Mouse (Mus musculus) liver, adult 2 months (tissue): ENCODE data around the gene Marc2. TPM values are rescaled to one million over a fixed set of nuclear protein-coding genes. Genes with fewer than 3 reads are reported as not detected.

ENCODE experiments used
- DNase-seq: peaks from one replicate; pipeline ENCODE4 v3.0.0-alpha.2; 2011; ENCODE audit warnings: low read depth, low spot score; ENCODE audit errors: extremely low read depth
- H3K27ac ChIP-seq: fragments of 200-500 bp; replicated peaks from 2 replicates; pipeline ENCODE4 v1.5.1; 2012; ENCODE audit warnings: low read depth, mild to moderate bottlenecking, control low read depth, inconsistent platforms, low read length; ENCODE audit not compliant: insufficient read depth
- H3K27me3 ChIP-seq: fragments of 200-500 bp; 2 replicates; pipeline ENCODE4 v1.6.1; 2012; ENCODE audit warnings: mild to moderate bottlenecking, moderate library complexity, low read length, inconsistent platforms; ENCODE audit not compliant: control insufficient read depth, insufficient read depth
- H3K36me3 ChIP-seq: fragments of 200-500 bp; 2 replicates; pipeline ENCODE4 v1.6.1; 2012; ENCODE audit warnings: low read length, inconsistent platforms; ENCODE audit not compliant: control insufficient read depth, insufficient read depth
- H3K4me1 ChIP-seq: fragments of 200-500 bp; 2 replicates; pipeline ENCODE4 v1.6.1; 2011; ENCODE audit warnings: low read length; ENCODE audit not compliant: control insufficient read depth, insufficient read depth
- H3K4me3 ChIP-seq: fragments of 200-500 bp; 2 replicates; pipeline ENCODE4 v1.5.1; 2011; ENCODE audit warnings: low read depth, mild to moderate bottlenecking, control low read depth, low read length, moderate library complexity; ENCODE audit not compliant: insufficient read depth
- H3K79me2 ChIP-seq: fragments of 200-500 bp; 2 replicates; pipeline ENCODE4 v1.6.1; 2012; ENCODE audit warnings: inconsistent platforms, mild to moderate bottlenecking, low read length, moderate library complexity; ENCODE audit not compliant: control insufficient read depth, insufficient read depth
- H3K9ac ChIP-seq: fragments of 200-500 bp; 2 replicates; pipeline ENCODE4 v1.6.1; 2012; ENCODE audit warnings: low read depth, mild to moderate bottlenecking, control low read depth, inconsistent platforms, low read length
- CTCF ChIP-seq: fragments of 200-500 bp; IDR thresholded peaks from 2 replicates; pipeline ENCODE4 v1.5.1; 2011; ENCODE audit warnings: low read depth, low read length, control low read depth
- POLR2A ChIP-seq: fragments of 200-500 bp; IDR thresholded peaks from 2 replicates; pipeline ENCODE4 v1.6.1; 2011; ENCODE audit warnings: low read length, control low read depth; ENCODE audit not compliant: insufficient read depth; ENCODE audit errors: extremely low read depth
- WGBS: fragments of 180-500 bp; shearing (Covaris S2); methylation state at CpG from one replicate; pipeline ENCODE4 v1.1.7; 2018; 5-methylcytosine and 5-hydroxymethylcytosine counted together
- polyA plus RNA-seq: library from polyadenylated mRNA; depleted of rRNA; stranded (reverse); fragments of >200 nt; gene quantifications from 2 replicates; pipeline ENCODE4 v1.2.3, GENCODE M21; 2012
- total RNA-seq: library from RNA; depleted of rRNA; stranded (reverse); fragments of >200 nt; gene quantifications from 2 replicates; pipeline ENCODE4 v1.2.3, GENCODE M21; 2014

Marc2 gene
- total and polyA plus RNA-seq, 2 experiments: 365 to 653 TPM

- Histone ChIP-seq H3K4me1 (peaks cover 24% of the 10 kb centered on the region), H3K79me2 (peaks cover 17% of the 10 kb centered on the region; the same call in 1 of the 2 replicates), H3K4me3 (no peak overlapping the region), H3K27me3 (no peaks in the 10 kb centered on the region), H3K36me3 (peaks cover 59% of the 10 kb centered on the region), H3K27ac (0 out of 2 replicates have a peak overlapping the region, but pooled peaks have one; percentile 5), H3K9ac (no peak overlapping the region)
- 82% methylated on average over 10 of the region's 10 CpGs for WGBS
- DNase-seq: no peak
- TF ChIP-seq POLR2A (no peak), CTCF (peak; percentile 71; the same call in 1 of the 2 replicates)
Measured at GRCm38 (mm10) chr1:184832211-184832610, 14.0 kb downstream of the Marc2 start.

GRCm38 (mm10) chr1:184829897-184830296, 16.4 kb downstream of the Marc2 start:
- 26% methylated on average over 8 of the region's 8 CpGs for WGBS
- Histone ChIP-seq H3K9ac (no peak overlapping the region), H3K36me3 (peaks cover 42% of the 10 kb centered on the region), H3K27me3 (no peaks in the 10 kb centered on the region), H3K4me3 (no peak overlapping the region), H3K4me1 (peaks cover 29% of the 10 kb centered on the region), H3K27ac (peak overlapping the region; percentile 77), H3K79me2 (peaks cover 9% of the 10 kb centered on the region; the same call in 1 of the 2 replicates)
- DNase-seq: peak; percentile 84
- TF ChIP-seq POLR2A (no peak), CTCF (no peak)

GRCm38 (mm10) chr1:184827175-184827701, 19.0 kb downstream of the Marc2 start:
- DNase-seq: peak; percentile 99
- TF ChIP-seq CTCF (no peak), POLR2A (no peak; the same call in 1 of the 2 replicates)
- Histone ChIP-seq H3K4me1 (peaks cover 43% of the 10 kb centered on the region), H3K36me3 (peaks cover 24% of the 10 kb centered on the region), H3K9ac (peak overlapping the region; percentile 81), H3K4me3 (peak overlapping the region; percentile 63), H3K79me2 (peaks cover 16% of the 10 kb centered on the region; the same call in 1 of the 2 replicates), H3K27me3 (no peaks in the 10 kb centered on the region), H3K27ac (peak overlapping the region; percentile 97)
- WGBS: 21% methylated on average over 23 of the region's 23 CpGs

GRCm38 (mm10) chr1:184825093-184825492, 21.2 kb downstream of the Marc2 start:
- Histone ChIP-seq H3K4me3 (peak overlapping the region; percentile 11; the same call in 1 of the 2 replicates), H3K79me2 (peaks cover 18% of the 10 kb centered on the region; the same call in 1 of the 2 replicates), H3K9ac (peak overlapping the region; percentile 57), H3K27ac (peak overlapping the region; percentile 96), H3K27me3 (no peaks in the 10 kb centered on the region), H3K4me1 (peaks cover 37% of the 10 kb centered on the region), H3K36me3 (peaks cover 21% of the 10 kb centered on the region)
- DNase-seq: peak; percentile 59
- WGBS: 14% methylated on average over 11 of the region's 11 CpGs
- TF ChIP-seq CTCF (peak; percentile 17; the same call in 1 of the 2 replicates), POLR2A (no peak)

- DNase-seq: peak; percentile 99
- no peaks in the 10 kb centered on the region for H3K27me3 ChIP-seq
- TF ChIP-seq CTCF (peak; percentile 99), POLR2A (no peak)
- H3K79me2 ChIP-seq: peaks cover 15% of the 10 kb centered on the region; the same call in 1 of the 2 replicates
- peaks cover 32% of the 10 kb centered on the region for H3K4me1 ChIP-seq
- H3K9ac ChIP-seq: peak overlapping the region; percentile 61
- H3K36me3 ChIP-seq: peaks cover 25% of the 10 kb centered on the region
- H3K4me3 ChIP-seq: no peak overlapping the region
- peak overlapping the region; percentile 98 for H3K27ac ChIP-seq
- 2% methylated on average over 12 of the region's 12 CpGs for WGBS
Measured at GRCm38 (mm10) chr1:184824439-184824851, 21.8 kb downstream of the Marc2 start.

GRCm38 (mm10) chr1:184822678-184823077, 23.6 kb downstream of the Marc2 start:
- H3K27me3 ChIP-seq: no peaks in the 10 kb centered on the region
- H3K27ac ChIP-seq: peak overlapping the region; percentile 67
- DNase-seq: no peak
- 24% methylated on average over 11 of the region's 11 CpGs for WGBS
- H3K4me3 ChIP-seq: no peak overlapping the region
- TF ChIP-seq CTCF (no peak), POLR2A (no peak)
- H3K36me3 ChIP-seq: peaks cover 35% of the 10 kb centered on the region
- H3K4me1 ChIP-seq: peaks cover 23% of the 10 kb centered on the region
- peak overlapping the region; percentile 3 for H3K9ac ChIP-seq
- H3K79me2 ChIP-seq: peaks cover 11% of the 10 kb centered on the region; the same call in 1 of the 2 replicates
